Mouse (Mus musculus) ovary, postnatal 10 days (tissue): Measurements from ENCODE around the gene Ptpn13.
A peak's percentile ranks its signal among the peaks of the same experiment; 100 is the strongest.

Experiments
- DNase-seq: peaks from one replicate; pipeline ENCODE4 v3.0.0; 2022; ENCODE audit warnings: low spot score

Ptpn13 gene

DNA sequence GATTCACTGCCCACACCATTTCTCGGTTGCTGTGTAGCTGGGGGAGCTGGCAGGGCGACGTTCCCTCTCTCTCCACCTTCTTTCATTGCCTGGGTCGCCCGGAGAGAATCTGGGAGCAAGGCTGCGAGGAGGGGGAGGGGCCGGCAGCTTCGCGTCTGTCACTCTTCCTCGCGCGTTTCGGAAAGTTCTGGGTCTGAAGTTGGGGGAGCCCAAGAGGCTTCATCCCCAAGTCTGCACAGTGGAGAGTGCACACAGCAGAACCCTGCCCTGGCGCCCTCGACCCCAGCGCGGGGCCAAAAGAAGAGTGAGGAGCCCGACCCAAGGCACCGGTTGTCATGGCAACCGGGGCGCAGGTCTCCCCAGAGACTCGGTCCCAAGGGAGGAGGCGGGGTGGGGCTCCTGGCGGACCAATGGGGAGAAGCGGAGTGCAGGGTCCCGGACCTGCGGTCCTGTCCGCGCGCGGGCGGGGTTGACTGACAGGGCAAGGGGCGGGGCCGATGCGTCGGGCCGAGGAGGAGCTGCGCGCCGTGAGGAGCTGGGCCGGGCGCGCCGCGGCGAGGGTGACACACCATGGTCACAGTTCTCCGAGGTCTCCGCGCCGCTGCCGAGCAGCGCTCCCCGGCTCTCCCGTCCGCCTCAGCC, at the start of gene Ptpn13:
Gene Ptpn13 (plus strand): TSS at position 515 of the 642 bp plus-strand sequence.
- peak; percentile 94 for DNase-seq

DNA sequence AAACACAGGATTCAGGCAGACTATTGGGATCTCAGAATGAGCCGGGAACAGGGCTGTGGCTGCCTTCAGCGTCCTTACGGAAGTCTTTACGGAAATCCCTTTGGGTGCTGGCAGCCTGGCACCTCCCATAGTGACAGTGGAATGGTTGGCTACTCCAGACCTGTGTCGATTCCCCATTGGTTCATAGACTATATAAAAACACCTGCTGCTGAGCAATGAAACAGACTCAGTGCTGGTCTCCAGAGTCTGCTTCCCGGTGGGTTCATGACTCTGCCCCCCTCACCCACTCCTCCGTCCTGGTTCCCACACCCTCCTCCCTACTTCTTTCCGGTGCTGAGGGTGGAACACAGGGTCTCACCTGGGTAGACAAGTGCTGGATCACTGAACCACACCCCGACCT, 49.8 kb upstream of the Ptpn13 start:
- DNase-seq: no peak

DNA sequence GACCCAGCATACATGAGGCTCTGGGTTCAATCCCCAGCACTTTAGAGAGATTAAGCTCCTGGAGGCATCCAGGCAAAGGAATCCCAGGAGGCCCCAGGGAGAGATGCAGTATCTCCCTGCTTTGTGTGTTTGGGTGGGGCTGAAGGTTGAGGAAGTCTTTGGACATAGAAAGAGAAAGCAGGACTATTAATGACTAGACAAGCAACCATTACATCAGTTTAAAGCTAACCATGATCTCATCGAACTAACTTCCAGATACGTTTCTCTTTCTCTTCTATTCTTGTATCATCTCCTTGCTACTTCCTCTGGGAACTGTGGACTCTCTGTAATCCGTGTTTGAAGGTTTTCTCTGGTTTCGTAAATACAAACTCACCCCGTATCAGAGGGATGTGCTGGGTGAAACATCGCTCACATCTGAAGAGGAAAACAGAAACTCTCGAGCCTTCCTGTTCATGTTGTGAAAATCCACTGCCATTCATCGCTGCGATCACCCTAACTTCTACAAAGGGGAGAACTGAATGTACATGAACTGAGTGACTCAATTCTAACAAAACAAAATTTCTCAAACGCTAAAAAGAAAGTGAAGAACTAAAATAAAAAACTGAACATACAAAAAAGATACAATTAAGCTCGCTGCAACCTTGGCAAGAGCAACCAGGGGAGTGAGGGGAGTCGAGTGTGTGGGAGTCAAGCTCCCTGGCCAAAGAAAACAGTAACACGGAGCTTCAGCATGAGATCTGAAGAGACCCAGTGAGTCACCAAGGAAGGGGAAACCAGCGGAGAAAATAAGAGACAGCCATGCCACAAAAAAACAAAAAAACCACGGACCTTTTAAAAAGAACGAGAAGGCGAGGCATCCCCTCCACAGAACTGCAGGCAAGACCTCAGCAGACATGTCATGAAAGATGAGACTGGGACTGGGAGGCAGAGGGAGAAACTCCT, 48.4 kb upstream of the Ptpn13 start:
- peak; percentile 40 for DNase-seq

DNA sequence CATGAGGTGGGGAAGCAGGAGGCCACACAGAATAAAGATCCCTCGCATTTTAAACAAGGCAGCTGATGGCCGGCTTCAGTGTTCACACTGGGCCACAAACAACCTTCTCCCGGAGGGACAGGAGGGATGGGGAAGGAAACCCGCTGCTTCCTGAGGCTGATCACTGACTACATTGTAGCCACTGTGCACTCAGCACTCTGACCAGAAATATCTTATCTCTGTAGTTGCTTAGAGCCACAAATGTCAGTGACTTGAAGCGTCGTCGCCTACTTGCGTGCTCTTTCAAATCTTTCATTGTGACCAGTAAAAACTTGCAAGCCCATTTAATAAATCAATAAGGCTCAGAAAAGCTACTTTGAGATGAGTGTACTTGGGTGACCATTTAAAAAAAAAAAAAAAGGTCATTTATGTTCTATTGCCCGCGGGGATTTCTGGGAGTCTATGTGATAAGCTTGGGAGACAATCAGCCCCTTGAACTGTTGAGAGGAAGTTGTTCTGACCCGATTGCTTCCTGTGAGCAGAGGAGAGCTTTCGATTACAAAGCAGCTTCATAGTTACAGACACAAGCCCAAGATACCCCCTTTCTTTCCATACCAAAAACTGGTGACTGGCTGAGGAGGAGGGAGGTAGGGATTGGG, 47.4 kb upstream of the Ptpn13 start:
- DNase-seq: no peak

DNA sequence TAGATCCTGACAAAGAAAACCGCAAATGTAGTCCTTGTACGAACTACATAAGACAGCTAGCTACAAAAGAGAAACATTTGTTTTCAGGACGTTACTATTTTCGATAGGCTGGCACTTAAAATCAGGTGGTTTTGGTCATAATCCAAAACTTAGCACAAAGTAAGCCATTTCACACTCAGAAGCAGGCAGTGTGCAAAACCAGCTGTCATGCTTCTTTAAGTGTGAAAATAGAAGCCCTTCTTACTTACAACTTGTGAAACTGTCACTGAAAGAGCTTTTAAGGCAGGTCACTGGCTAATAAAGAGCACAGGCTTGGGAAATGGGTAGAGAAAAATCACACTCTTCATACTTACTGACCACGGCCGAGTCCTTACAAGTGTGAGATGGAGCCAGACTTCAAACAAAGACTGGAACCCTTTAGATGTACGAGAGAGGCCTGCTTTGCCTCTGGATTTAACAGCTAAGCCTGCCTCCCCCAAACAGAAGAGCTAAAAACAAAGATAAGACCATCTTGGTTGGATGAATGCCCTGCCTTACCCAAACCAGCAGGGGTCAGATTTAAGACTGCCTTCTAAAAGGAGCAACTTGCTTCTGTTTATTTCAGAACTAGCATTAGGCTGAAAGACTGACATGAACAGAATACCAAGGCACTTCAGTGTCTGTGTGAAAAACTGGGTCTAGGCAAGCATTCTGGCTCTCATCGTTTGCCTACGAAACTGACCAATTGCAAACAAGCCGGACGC, 44.0 kb upstream of the Ptpn13 start:
- DNase-seq: no peak

DNA sequence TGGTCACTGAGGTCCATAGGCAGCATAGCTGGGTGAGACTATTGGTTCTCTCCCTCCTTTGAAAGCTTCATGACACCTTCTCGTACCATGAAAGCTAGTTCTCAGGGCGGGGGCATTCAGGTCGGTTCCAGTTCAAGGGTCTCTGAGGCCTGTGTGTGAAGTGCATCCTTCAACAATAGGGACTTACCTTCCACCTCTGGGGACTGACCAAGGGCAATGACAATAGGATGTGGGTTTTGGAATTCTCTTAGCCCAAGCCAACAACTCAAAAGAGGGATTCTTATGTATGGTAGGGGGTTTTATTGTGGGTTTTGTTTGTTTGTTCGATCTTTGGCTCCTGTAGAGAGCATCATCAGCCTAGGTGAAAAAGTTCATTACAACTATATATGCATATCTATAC, 42.0 kb upstream of the Ptpn13 start:
- no peak for DNase-seq

DNA sequence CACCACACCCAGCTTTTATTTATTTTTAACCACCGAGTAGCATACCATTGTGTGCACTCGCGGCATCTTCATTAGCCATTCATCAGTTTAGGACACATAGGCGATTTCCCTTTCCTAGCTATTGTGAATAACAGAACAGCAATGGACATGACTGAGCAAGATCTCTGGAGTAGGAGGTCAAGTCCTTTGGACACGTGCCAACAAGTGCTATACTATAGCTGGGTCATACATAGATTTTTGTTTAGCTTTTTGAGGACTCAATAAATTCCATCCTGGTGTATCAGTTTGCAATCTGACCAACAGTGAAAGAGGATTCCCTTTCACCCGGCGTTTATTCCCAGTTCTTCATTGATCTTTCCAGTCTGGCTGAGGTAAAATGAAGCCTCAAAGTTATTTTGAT, 41.0 kb upstream of the Ptpn13 start:
- DNase-seq: no peak

DNA sequence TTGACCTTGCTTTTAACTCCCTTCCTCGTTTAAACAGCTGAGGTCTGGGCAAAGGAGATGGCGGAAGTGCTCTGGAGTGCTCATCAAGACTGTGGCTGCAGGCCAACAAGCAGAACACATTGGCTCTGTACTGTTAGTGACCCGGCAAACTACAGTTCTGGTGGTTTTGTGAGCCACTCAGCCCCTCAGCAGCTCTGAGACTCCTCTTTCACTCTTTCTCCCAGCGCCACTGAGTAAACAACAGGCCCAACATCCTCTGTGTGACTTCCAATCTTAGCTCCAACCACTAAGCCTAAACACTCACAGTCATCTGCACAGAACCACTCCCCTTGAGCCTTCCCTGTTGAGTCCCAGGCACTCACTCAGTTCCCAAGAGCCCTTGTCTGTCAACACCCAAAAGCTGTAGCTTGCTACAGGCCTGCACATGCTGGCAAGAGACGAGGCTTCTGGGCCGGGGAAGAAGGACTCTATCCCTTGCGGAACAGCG, 37.4 kb upstream of the Ptpn13 start:
- no peak for DNase-seq

DNA sequence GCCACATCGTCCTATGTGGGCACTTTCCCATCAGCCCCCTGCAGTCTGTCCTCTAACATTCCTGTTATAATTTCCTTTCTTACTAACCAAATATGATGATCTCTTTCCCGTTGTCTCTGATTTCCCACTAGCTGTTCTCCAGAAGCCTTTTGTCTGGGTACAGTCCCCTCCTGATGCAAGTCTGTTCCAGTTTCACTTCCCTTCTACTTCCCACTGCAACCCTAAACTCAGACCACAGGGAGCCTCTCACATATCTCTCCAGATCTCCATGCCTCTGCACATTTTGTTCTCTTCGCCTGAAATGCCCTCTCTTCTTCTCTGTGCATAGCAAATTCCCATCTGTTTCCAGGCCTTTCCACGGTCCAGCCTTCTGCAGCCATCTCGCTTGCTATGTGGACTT, 35.6 kb upstream of the Ptpn13 start:
- no peak for DNase-seq

DNA sequence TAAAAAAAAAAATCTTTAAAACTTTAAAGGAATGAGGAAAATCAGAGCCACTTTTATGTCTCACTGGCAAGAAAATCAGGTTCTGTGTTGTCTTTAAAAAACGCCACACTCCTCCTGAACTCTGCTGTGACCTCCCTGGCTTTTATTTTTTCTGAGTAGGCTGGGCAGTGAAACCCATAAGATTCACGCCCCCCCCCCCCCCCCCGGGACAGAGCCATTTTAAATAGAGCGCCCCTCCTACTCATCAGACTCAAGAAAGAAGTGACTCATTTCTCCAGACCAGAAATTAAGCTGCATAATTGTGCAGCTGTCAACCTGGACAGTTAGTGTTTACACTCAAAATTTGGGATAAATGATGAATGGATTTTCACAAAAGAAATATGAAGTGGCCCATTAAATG, 31.8 kb upstream of the Ptpn13 start:
- no peak for DNase-seq

DNA sequence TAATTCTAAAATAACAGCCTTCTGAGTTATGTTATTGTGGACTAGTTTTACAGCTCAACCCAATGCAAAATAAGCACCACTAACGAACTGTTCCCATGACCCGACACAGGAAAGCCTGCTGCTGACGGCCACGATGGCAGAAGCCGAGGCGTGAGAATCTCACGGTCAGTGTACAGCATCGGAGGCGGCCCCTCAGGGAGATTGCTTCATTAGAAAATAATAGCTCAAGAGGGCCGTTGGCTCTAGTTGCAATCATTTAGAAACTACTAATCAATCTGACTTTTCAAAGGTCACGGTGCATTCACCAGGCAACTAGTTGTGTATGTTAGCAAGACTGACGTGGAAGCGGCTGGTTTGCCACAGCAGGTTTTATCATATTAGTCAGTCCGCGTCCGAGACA, 31.2 kb upstream of the Ptpn13 start:
- no peak for DNase-seq

DNA sequence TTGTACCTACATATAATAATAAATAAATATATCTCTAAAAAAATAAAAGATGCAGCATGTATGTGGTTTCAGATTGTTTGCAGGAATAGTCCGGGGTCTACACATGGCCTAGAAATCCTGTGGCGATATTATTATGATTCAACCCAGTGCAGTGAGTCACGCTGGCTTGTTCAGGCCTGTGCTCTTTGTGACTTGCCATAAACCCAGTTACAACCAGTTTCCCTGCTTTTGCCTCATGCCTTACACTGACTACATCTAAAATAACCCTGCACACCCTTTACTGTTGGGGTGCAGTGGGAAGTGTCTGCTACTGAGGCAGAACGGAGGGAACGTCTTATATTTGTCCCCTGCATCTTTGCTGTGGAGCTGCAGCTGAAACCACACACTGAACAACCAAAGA, 29.3 kb upstream of the Ptpn13 start:
- DNase-seq: no peak

DNA sequence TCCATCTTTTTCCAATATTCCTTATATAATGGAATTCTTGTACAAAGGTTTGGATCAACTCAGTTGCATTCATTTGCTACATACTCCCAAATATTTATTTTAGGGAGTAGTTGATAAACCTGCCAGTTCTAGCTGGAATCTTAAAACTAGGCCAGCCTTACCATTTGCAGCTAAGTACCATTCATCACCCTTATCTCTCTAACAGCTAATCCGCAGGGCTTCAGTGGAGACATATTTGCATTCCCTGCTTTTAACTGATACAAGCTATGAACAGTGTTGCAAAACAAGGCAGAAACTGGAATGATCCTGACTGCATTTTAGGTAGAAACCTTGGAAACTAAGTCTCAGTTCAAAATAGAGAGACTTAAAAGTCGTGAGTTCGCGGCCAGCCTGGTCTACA, 27.6 kb upstream of the Ptpn13 start:
- DNase-seq: no peak

DNA sequence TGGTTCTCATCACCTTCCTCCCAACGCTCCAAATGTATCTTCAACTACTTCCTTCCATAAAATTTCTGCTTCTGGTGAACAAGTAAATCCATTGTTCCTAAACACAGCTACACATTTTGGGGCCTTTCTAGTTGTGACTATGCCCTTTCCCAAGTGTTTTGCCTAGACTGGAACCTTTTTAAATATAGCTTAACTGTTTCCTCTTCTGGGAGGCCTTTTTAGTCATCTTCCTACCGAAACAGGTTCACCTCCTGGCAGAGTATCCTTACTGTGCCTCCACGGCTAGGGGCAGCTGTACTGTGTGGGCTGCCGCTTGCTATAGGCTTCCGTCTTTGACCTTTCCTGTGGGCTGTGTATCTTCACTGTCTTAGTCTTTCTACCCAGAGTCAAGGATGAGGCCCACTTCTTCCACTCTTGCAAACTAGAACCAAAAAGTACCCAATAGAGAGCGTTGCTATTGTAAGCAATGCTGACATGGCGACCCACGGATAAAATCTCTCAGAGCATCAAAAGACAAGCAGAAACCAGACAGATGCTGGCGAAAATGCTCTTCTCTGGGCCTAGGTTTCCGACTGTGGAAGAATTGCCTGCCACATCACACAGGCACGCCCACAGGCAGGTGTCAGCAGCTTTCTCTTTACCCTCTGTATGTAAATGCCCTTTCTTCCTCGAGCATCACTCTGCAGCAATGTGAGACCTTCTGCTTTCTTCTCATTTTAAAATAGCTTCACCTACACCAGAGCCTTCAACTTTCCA, 20.6 kb upstream of the Ptpn13 start:
- no peak for DNase-seq

DNA sequence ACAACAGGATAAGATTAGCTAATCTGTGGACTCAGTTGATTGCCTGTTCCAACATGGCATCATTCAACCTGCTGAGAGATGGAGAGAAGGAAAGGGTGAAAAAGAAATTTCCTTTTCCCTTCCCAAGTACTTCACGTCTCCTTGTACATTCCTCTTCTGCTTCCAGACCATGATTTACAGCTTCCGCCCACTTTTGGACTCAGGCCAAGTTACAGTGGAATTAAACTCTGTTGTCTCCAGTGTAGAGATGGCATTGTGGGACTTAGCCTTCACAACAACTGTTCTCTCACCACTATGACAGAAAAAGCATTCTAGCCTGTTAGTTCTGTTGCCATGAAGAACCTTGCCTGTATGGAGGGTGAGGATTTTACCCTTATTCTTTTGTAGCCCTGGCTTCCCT, 19.1 kb upstream of the Ptpn13 start:
- DNase-seq: no peak

DNA sequence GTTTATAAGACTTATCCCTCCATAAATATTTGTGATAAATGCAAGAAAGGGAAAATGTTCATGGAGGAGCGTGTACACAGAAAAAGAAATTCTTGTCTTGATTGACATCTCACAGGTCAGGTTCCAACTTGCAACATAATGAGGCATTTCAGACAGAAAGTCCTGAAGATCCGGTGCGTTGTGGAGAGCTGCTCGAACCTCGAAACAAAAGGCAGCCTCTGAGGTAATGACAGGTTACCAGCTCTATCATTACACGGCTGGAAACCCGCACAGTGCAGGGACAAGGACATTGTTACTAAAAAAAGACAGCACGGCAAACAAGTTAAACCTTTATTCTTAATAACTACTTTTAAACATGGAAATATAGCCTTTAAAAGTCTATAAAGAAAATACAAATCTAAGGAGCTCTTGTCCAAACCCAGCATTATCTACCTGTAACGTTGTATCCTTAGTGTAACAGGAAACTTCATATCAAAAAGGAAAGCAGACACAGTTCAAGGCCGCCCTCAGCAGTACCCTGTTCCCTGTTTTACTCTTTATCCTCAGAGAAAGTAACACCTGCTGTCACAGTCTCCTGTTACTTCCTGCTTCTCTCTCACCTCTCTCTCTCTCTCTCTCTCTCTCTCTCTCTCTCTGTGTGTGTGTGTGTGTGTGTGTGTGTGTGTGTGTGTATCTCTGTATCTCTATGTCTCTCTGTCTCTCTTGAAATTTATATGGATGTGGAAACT, 12.8 kb upstream of the Ptpn13 start:
- no peak for DNase-seq

DNA sequence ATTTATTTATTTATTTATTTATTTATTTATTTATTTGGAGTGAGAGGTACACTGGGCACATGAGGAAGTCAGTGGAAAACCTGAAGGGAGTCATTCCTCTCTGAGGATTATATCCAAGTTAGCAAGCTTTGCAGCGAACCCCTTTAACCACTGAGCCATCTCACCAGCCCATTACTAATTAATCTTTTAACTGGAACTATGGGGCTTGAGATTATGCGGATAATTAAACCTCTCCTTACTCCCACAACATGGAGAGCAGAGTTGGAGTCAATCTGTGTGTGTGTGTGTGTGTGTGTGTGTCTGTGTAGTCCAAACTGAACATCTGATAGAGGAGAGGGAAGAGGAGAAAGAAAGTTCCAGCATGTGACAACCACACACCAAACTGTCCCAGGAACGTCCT, 10.4 kb upstream of the Ptpn13 start:
- no peak for DNase-seq

DNA sequence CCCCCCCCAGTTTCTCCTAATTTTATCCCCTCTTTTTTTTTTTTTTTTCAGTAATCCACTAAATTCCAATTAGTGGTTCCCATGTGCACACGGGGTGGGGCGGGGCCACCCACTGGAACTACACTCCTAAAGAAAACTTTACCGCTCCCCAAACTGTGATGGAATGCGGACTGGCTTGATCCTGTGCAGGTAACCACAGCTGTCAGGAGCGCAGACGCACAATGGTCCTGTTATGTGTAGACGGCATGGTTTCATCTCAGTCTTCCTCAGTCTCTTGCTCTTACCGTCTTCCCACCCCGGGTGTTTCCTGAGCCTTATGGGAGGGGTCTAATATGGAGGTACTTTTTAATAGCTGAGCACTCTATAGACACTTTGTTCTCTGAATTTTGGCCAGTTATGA, 7.0 kb upstream of the Ptpn13 start:
- DNase-seq: no peak

DNA sequence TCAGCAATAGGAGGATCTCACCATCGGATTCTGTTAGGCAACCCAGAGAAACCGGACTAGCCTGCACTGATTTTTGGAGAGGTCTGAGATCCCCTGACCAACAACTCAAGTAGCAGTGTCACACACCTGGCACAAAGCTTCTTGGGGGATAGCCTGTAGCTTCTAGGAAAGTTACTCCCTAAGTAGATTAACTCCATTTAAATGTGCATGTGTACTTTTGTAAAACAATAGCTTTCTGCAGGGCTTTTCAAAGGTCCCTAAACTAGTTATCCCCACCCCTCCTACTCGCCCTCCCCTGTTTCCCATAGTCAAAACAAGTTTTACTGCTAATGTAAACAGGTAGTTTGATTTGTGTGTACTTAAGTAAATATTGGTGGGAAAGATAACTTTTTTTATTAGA, 6.1 kb upstream of the Ptpn13 start:
- DNase-seq: no peak

DNA sequence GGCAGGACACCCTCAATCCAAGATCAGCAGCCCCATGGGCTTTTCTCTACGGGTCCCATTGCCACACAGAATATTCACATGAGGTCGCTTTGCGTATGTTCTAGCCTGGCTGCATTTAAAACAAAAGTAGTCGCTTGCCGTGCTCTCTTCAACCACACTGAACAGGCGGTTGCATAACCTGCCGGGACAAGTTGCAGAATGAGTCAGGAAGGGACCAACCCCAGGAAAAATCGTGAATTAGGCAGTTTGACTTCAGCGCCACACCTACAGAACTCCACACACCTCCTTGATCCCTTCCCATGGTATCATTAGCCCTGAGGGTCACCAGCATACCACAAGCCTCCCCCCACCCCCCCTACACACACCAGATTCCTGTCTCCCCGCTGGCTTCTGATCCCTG, 4.4 kb upstream of the Ptpn13 start:
- DNase-seq: no peak

DNA sequence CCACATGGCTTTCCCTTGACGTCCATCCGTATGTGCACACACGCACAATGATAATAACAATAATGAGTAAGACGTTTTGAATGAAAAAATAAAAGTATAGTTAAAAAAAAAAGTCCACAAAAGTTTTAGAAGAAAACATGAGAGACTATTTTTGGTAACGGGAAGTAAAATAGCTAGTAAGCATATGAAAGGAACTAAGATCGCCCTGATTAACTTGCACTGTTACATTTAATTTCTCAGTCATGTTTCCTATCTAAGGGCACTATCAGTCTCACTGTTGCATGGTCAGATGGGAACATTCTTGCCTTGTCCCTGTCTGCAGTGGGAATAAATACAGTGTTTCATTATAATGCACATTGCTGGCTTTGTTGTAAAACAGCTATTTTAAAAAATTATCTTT, 2.4 kb upstream of the Ptpn13 start:
- no peak for DNase-seq
